Mouse (Mus musculus): ENCODE measurements around the gene Kdelc1. TPM values are rescaled to one million over a fixed set of nuclear protein-coding genes. Genes with fewer than 3 reads are reported as not detected.

The Kdelc1 gene
- total RNA-seq, 2 experiments from 2014 or later: 8.1 to 10.3 TPM

GRCm38 (mm10) chr1:44101448-44102225, 17.0 kb downstream of the Kdelc1 start:
- intact Hi-C loops (cut with DNase I): loop anchor here (1.0 to 5.0 kb wide), 2 partner anchors 18 to 46 kb away; partner anchors contain the start of gene Ercc5

GRCm38 (mm10) chr1:44064625-44065024, 54.0 kb downstream of the Kdelc1 start:
- intact Hi-C loops (cut with DNase I): no loop called here
- peak; percentile 20 to 43 for DNase-seq (ENCODE audit: low spot score in 2 of 2)

More at GRCm38 (mm10) chr1:44101448-44102225, 17.0 kb downstream of the Kdelc1 start:
- peak; percentile 12 to 15 for DNase-seq (ENCODE audit: low spot score in 2 of 2)

- DNase-seq (ENCODE audit: low spot score in 2 of 2): no peak
- intact Hi-C loops (cut with DNase I): no loop called here
These were observed 55.2 kb downstream of the Kdelc1 start for GRCm38 (mm10) chr1:44063439-44063838.

- intact Hi-C loops (cut with DNase I): no loop called here
- no peak for DNase-seq (ENCODE audit: low spot score in 2 of 2)
These were observed 56.8 kb downstream of the Kdelc1 start, which contains the start of gene Gm8251 for GRCm38 (mm10) chr1:44061836-44062235. Gene Gm8251 (minus strand): TSS chr1:44061936.

GRCm38 (mm10) chr1:44057805-44058204, 60.8 kb downstream of the Kdelc1 start:
- intact Hi-C loops (cut with DNase I): no loop called here
- DNase-seq (ENCODE audit: low spot score in 2 of 2): no peak

Other genes with a start within 250 kb of the Kdelc1 start
- gene Tpp2, start 185.2 kb downstream of the Kdelc1 start, total RNA-seq (2021): 10 to 100 TPM; 47.9 to 50.4 TPM
- not detected for gene Mettl21c, start 98.8 kb downstream of the Kdelc1 start, total RNA-seq (2021)
- gene Gm8251, start 56.9 kb downstream of the Kdelc1 start, total RNA-seq (2021): not detected
- 1 to 10 TPM; 8.1 to 8.9 TPM for gene Tex30, start 16.4 kb downstream of the Kdelc1 start, total RNA-seq (2021)
- 10 to 100 TPM; 35.0 to 39.0 TPM for gene Bivm, start 149 bp upstream of the Kdelc1 start, total RNA-seq (2021)
- gene Ercc5, start 28.9 kb upstream of the Kdelc1 start, total RNA-seq (2021): 10 to 100 TPM; 19.9 to 21.1 TPM
- gene Mettl21e, start 100.2 kb upstream of the Kdelc1 start, total RNA-seq (2021): not detected